Mouse (Mus musculus): ENCODE results near the gene Stac3. TPM values are rescaled to one million over a fixed set of nuclear protein-coding genes. Genes with fewer than 3 reads are reported as not detected.
A peak's percentile ranks its signal among the peaks of the same experiment; 100 is the strongest.

Gene Stac3
- total RNA-seq, 2 experiments from 2014 or later = 2.4 to 3.5 TPM

GRCm38 (mm10) chr10:127509051-127509836 is 7.8 kb downstream of the Stac3 start:
- DNase-seq (ENCODE audit: low spot score in 2 of 2) = peak; percentile 73 to 87

- peak in 1 of 2 experiments; percentile 25 for DNase-seq (ENCODE audit: low spot score in 2 of 2)
These were observed 8.6 kb downstream of the Stac3 start for GRCm38 (mm10) chr10:127509837-127510701.

GRCm38 (mm10) chr10:127510895-127511617 is 9.6 kb downstream of the Stac3 start:
- no peak for DNase-seq (ENCODE audit: low spot score in 2 of 2)

GRCm38 (mm10) chr10:127511634-127512306 is 10.3 kb downstream of the Stac3 start:
- peak; percentile 80 to 93 for DNase-seq (ENCODE audit: low spot score in 2 of 2)

DNA sequence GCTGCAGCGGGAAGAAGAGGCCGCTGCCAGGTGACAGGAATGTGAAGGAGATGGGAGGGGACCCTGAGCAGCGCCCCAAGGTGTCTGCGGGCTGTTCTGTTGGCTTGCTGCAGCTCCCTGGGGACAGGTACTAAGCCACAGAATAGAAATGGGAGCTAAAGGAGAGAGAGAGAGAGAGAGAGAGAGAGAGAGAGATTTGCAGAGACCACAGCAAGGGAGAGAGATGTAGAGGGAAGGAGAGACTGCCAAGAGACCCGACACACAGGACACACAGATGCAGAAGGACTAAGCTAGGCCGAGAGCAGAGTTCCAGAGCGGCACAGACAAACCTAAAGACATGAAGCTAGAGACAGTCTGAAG is 10.8 kb downstream of the Stac3 start:
- no peak for DNase-seq (ENCODE audit: low spot score in 2 of 2)

DNA sequence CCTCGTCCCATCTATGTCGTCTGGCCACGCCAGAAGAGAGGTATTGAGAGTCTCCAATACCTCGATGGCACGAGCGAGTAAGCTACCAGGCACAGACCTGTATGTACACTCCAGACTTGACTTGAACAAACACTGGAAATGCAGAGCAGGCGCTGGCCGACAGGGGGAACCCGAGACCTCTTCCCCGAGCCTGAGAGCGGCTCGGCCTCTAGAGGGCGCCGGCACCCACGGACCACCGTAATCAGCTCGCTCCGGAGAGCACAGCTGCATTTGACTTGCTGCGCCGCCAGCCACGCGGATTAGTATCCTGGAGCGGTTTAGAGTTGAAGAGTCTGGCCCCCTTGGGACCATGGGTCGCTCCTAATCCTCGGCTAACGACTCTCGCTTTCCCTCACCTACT is 11.3 kb downstream of the Stac3 start:
- peak; percentile 91 to 98 for DNase-seq (ENCODE audit: low spot score in 2 of 2)

- DNase-seq (ENCODE audit: low spot score in 2 of 2) = no peak
These were observed 12.1 kb downstream of the Stac3 start for GRCm38 (mm10) chr10:127513501-127514091.

GRCm38 (mm10) chr10:127514111-127514698 is 12.7 kb downstream of the Stac3 start:
- no peak for DNase-seq (ENCODE audit: low spot score in 2 of 2)

- DNase-seq (ENCODE audit: low spot score in 2 of 2) = no peak
These were observed 13.3 kb downstream of the Stac3 start, which contains the start of gene Ndufa4l2 for GRCm38 (mm10) chr10:127514764-127515163. TSS of gene Ndufa4l2 (plus strand) at chr10:127514967.

DNA sequence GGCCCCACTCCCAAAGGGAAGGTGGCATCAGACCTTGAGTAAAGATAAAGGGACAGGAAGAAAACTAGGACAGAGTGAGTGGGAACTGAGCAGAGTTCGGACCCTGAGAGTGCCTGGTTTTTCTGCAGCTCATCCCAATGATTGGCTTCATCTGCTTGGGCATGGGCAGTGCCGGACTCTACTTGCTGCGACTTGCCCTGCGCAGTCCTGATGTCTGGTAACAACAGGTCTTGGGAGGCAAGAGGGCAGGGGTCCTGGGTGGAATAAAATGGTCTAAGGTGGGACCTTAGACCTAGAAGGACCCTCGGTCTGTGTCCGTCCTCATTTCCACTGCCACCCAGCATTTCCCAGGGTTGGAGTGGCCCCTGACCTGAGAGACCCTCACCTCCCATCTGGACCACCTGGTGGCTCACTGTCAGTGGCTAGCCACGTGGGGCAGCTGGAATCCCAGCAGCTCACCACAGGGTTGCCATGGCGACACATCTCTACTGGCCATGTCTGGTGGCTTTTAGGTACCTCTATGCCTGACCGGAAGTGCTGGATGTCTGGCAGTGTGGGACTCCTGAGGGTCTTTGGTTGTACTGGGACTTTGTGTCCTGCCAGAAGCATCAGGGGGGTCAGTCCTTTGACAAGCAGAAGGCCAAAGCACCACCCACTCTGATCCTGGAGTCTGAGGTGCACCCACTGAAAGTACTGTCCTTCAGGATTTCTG is 13.9 kb downstream of the Stac3 start:
- no peak for DNase-seq (ENCODE audit: low spot score in 2 of 2)

GRCm38 (mm10) chr10:127515983-127516459 is 14.5 kb downstream of the Stac3 start:
- DNase-seq (ENCODE audit: low spot score in 2 of 2) = no peak

- DNase-seq (ENCODE audit: low spot score in 2 of 2) = no peak
These were observed 15.2 kb downstream of the Stac3 start for GRCm38 (mm10) chr10:127516576-127517260.

- DNase-seq (ENCODE audit: low spot score in 2 of 2) = no peak
These were observed 16.5 kb downstream of the Stac3 start for GRCm38 (mm10) chr10:127517941-127518340.

- no peak for DNase-seq (ENCODE audit: low spot score in 2 of 2)
These were observed 17.7 kb downstream of the Stac3 start for GRCm38 (mm10) chr10:127519041-127519701.

DNA sequence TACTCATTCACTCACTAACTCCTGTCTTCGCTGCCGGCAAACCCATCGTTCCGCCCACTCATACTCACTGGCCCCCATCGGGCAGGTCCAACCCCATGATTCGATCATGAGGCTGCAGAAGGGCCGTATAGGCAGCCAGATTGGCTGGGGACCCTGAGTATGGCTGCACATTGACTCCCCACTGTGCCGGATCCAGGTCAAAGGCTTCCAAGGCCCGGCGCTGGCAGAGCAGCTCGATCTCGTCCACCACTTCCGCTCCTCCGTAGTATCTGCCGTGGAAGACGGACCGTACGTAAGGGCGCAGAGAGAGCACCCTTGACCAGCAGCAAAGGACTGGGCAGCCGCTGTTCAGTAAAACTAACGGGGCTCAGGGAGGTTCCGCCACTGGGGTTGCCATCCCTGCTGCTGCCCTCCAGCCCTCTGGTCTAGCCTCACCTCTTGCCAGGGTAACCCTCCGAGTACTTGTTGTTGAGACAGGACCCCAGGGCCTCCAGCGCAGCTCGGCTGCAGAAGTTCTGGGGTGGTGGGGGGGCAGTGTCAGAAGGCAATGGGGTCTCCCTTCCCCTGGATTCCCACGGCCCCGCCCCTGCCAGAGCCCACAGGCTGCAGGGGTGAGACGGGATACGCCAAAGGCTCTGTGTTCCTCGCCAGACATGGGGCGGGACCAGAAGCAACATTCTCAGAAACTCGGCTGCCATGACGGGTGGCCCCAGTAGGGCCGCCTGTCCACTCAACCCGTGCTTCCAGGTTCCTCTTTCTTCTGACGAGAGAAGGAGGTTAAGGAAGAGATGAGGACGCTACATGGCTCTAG is 18.6 kb downstream of the Stac3 start:
- no peak for DNase-seq (ENCODE audit: low spot score in 2 of 2)

DNA sequence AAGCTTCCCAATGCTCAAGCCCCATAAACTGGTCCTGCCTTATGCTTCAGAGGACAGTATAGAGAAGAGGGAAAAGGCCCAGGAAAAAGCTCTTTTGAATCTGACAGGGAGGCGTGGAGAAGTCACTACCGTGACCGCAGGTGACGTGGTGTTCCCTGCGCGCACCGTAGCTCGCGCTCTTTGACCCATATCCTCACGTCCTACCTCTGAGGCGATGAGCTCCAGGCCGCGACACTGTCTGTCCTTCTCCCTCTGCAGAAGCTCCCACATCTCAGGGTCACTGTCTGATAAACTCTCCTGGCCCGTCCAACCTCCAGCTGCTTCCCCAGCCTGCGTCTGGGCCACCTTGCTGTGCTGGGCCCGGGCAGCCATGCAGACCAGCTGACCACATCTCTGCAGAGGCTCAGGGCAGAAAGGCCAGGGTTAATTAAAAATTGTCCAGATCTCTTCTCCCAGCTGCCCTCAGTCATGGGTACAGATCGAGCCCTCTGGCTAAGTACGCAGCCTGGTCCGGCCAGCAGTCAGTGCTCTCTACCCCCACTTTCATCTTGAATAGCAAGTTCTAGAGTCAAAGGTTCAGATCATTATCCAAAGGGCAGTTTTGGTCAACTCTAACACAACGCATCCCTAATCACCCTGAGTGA is 19.4 kb downstream of the Stac3 start:
- no peak for DNase-seq (ENCODE audit: low spot score in 2 of 2)

DNA sequence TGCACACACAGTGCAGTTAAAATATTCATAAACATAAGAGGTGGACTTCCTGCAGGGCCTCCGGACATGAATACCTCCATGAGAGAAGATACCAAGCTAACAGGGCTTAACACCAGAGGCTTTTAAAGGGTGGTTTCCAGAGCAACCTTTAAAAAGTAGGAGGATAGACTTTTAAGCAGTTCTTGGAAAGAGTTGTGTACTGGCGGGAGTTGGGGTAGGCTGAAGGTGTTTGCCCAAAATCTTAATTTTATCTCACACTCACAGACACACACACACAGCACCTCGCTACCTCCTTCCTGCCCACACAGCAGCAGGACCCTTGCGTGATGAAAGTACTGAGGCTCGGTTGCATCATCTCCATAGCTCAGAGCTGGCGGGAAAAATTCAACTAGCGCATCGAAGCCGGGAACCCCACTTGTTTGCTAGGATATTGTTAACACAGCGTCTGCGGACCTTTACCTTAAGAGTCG is 20.2 kb downstream of the Stac3 start:
- no peak for DNase-seq (ENCODE audit: low spot score in 2 of 2)
